Mouse (Mus musculus) thymus, adult 18-20 months (tissue): ENCODE results near the gene Abce1.
A peak's percentile ranks its signal among the peaks of the same experiment; 100 is the strongest.
"Not testable (repeated sequence)": the region's sequence is repeated elsewhere in the genome, so short reads cannot be mapped to it uniquely, and the experiment has no call there.

Experiments
- DNase-seq, 2 experiments: peaks; one replicate each; pipeline ENCODE4 v3.0.0; 2022; ENCODE audit warnings: mixed read lengths in 2 of 2

The Abce1 gene

DNA sequence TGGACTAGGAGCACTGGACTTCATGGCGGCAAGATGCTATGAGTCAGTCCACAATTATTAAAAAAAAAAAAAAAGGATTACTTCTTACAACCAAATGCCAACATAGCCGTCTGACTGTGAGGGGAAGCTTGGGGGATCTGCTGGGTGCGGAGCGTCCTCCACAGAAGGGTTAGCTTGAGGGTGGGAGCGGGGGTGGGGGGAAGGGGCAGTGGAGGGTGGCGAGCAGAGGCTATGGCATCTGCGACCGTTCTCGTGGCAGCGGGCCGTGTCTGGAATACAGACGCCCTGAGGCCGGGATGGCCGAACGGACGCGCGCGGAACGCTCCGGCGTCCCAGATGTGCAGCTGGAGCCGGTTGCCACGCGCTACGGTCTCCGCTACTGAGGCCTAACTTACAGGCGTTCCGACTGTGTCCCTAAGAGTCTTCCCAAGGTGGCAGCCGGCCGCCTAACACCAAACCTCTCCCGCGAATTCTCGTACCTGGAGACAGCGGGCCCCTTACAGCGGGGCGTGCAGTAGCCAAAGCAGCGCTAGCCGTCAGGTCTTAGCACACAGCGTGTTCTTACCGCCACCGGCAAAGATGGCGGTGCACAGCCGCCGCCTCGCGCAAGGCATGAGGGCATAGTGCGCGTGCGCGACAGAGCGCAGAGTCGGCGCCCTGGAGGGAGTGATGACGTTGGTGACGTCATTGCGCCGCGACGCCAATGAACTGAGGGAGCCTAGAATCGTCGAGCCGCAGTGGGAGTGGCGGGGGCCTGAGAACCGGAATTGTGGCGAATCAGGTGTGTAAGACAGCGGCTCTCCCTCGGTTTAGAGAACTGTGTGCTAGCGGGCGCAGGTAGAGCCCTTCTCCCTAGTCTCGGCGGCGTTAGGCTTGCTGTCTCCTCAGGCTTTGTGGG lies at the start of gene Abce1, which contains the start of gene Anapc10:
Gene Abce1, minus strand, starts transcription at position 677 of the 898 bp plus-strand sequence.
Gene Anapc10, plus strand, starts transcription at position 757 of the 898 bp plus-strand sequence.
- peak; percentile 96 to 97 for DNase-seq

GRCm38 (mm10) chr8:79750305-79750704 lies 38.8 kb upstream of the Abce1 start:
- no peak for DNase-seq

DNA sequence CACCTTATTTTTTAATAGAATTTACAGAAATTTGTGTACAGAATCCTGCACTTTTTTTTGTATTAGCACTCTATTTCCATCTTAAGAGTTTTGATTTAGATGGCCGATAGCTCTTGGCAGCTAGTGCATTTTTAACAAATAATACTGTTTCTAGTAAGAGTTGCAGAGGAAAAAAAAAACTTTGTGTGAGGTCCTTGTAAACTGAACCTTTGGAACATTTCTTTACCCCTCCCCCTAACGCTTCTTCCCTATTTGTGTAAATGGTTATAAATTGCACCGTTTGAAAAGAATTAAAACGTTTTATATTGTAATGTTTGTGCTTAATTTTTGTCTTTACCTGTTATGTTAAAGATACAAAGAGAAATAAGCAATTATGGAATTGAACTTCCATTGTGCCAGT lies 37.1 kb upstream of the Abce1 start:
- DNase-seq, result no peak

DNA sequence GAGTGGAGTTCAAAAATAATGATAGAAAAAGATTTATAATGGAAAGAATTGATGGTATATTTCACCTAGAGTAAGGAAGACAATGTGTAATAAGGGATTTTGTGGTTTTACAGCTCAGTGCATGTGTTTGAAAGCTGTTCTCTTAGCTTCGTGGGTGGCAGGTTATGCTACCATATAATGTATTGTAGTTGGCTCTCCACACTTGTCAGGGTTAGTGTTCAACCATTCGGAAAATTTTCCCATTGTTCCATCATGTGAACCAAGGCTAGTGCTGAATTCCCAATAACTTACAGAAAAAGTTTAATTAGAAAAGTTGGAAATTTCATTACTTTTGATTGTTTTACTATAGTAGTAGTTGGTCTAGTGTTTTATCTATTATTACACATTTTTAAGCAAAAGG lies 36.6 kb upstream of the Abce1 start:
- DNase-seq, result no peak

DNA sequence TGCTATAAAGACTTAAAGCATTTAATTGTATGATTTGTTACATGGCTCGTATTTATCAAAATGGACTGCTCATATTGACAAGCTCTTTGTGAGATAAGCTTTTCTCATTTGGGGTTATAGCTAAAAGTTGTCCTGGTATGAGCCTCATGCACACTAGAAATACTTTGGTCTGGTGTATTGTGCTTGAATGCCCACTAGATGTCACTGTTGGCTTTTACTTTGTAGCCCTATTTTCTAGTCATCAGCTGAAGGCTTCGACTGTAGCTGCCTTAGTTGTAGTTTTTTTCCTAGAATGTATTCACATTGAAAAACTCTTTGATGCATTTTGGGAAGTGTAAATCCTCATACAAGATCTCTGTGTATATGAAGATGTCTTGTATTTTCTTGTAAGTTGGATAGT lies 22.8 kb upstream of the Abce1 start:
- no peak for DNase-seq

DNA sequence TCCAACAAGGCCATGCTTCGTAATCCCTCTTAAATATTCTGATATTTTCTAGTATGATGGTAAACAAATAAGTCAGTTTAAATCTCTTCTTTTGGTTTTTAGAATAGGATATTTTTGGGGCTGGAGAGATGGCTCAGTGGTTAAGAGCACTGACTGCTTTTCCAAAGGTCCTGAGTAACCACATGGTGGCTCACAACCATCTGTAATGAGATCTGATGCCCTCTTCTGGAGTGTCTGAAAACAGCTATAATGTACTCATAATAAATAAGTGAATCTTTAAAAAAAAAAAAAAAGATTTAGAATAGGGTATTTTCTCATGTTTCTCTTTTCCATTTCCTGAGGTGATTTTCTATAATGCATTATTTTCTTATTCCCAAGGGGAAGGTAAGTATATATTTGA lies 16.4 kb upstream of the Abce1 start:
- DNase-seq, result no peak

DNA sequence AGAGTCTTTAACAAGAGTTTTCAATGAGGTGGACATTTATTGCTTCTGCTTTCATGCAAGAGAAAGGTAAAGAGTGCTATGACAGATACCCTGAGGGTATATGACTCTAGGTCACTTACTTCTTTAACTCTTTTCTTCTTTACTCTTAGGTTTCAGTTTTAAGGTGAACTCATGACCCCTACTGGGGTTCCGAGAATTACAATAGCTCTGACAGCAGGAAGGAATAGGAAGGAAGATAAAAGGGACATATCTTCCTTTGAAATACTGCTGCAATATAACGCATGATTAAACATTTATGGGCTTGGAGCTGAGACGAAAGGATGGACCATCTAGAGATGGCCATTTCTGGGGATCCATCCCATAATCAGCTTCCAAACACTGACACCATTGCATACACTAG lies 13.0 kb upstream of the Abce1 start:
- no peak for DNase-seq

DNA sequence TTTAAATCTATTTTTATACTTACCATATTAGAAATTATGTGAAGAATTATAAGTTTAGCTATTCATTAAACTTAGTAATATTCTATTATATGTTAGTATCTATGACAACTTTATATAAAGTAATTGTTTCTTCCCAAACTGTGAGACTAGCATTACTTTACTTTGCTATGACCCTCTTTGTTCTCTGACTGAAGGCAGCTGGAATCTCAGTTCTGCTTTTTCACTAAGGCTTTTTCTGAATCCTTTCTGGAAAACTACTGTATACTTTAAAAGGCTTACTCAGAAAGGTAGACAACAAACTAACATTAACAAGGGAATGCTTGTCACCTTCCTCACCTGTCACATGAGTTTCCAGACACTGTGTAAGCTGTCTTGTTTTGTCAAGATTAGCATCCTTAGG lies 11.8 kb upstream of the Abce1 start:
- no peak for DNase-seq

DNA sequence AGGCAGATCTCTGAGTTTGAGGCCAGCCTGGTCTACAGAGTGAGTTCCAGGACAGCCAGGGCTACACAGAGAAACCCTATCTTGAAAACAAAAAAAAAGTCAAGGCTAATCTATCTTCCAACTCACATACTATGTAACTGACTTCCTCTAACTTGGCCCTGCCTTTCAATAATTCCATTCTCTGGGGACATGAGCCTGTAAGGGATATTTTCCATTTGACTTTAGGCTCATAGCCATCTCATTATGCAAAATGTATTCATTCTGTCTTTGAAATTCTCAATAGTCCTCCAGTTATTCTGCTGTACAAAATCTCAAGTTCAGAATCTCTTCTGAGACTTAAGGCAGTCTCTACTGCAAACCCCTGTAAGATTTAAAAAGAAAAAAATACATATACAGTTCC lies 10.0 kb upstream of the Abce1 start:
- no peak for DNase-seq

- no peak for DNase-seq
Measured at GRCm38 (mm10) chr8:79712676-79713075, 1.1 kb upstream of the Abce1 start.

DNA sequence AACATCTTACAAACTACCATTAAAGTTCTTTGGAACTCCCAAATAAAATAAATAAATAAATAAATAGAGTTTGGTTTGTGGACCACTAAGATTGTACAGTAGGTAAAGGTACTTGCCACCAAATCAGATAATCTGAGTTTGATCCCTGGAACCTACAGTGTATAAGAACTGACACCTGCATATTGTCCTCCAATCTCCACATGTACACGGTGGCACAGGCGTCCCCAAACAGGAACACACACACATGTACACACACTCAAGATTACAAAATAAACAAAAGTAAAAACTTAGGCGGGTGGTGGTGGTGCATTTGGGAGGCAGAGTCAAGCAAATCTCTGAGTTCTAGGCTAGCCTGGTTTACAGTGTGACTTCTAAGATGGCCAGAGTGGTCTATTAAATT lies 4.9 kb downstream of the Abce1 start:
- DNase-seq, result no peak

DNA sequence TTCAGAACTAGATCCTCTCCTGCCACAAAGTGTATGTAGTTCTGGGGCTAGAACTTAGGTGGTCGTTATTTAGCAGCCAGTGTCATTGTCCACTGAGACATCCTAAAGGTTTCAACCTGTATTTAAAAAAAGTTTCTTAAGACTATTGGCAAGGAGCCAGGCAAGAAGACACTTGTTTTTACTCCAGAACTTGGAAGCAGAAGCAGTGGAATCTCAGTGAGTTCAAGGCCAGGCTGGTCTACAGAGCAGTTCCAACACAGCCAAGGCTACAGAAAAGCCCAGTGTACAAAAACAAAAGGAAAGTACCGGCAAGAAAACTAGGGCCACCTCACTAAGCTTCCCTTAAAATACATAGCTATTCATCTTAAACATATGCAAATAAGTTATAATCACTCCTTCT lies 19.0 kb downstream of the Abce1 start:
- no peak for DNase-seq

- not testable (repeated sequence) for DNase-seq
Measured at GRCm38 (mm10) chr8:79685927-79686326, 25.6 kb downstream of the Abce1 start.

- no peak for DNase-seq
Measured at GRCm38 (mm10) chr8:79680965-79681364, 30.6 kb downstream of the Abce1 start.

DNA sequence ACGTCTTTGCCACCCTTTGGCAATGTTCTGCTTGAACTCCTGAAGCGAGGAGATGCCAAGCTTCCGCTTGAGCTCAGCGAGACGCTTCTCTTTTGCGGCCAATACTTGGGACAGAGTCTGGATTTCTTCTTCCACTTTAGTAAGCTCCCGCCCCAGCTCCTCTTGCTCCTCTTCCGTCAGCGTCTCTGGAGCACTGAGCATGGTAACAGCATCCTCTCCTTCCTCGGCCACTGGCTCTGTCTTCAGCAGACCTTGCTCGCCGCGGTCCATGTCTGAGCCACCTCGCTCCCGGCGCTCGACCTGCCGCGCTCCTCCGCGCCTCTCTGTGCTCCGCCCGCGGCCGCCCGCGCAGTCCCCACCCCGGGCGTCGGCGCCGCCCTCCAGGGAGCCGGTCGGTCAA lies 31.0 kb downstream of the Abce1 start:
- no peak for DNase-seq

GRCm38 (mm10) chr8:79680083-79680482 lies 31.5 kb downstream of the Abce1 start:
- not testable (repeated sequence) for DNase-seq

DNA sequence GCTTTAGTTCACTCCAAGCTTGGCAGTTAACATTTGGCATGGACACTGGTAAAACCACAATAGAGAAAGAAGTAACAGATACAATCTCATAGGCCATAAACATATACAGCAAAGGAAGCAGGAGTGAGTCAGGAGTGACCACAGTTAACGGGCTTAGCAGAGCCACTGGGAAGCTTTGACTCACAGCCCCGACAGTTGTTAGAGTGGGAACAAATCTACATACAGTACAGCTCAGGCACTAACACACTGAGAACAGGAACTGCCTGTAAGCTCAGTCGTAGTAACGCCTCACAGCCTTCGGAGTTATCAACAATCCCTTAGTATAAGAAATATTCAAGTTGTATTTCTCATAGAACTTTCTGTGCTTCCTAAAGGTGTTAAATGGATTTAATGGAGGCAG lies 32.5 kb downstream of the Abce1 start:
- DNase-seq, result no peak

DNA sequence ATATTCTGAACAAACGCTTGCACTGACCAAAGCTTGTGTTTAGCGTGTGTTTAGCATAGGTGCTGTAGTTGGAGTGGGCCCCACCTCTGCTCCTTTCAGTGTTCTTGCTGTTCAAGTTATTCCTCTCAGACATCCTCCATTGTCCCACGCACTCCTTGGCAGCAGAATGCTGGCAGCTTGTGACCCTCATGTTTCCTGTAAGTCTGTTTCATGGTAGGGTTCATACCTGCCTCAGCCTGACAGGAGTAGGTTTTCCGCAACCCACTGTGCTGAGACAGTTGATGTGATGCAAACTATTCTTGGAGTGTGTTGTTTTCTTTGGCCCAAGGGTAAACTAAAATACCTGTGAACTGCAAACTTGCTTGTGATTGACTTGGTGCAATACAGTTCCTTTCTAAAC lies 35.1 kb downstream of the Abce1 start:
- no peak for DNase-seq

GRCm38 (mm10) chr8:79658715-79659114 lies 52.8 kb downstream of the Abce1 start:
- DNase-seq, result not testable (repeated sequence)

DNA sequence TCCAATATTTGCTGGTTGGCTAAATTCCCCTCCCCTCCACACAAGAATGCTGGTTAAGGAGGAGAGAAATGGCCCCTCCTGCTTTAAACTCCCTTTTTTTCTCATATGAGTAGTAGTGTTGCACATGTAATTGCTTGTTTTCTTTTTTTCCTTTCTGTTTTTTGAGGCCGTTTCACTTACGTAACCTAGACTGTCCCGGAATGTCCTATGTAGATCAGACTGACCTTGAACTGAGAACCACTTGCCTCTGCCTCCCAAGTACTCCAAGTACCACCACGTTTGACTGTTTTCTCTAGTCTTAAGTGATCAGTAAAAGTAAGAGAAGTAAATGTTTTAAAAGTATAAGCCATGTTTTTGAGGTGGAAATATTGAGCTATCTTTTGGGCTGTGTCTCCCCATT lies 57.8 kb downstream of the Abce1 start:
- no peak for DNase-seq

- no peak for DNase-seq
Measured at GRCm38 (mm10) chr8:79650158-79650814, 61.3 kb downstream of the Abce1 start.

- no peak for DNase-seq
Measured at GRCm38 (mm10) chr8:79649569-79649968, 62.0 kb downstream of the Abce1 start.

GRCm38 (mm10) chr8:79641119-79641518 lies 70.4 kb downstream of the Abce1 start:
- DNase-seq, result no peak
